Comparison of ENCODE assay signal across 14 mouse cellular contexts in the genomic region with DNA sequence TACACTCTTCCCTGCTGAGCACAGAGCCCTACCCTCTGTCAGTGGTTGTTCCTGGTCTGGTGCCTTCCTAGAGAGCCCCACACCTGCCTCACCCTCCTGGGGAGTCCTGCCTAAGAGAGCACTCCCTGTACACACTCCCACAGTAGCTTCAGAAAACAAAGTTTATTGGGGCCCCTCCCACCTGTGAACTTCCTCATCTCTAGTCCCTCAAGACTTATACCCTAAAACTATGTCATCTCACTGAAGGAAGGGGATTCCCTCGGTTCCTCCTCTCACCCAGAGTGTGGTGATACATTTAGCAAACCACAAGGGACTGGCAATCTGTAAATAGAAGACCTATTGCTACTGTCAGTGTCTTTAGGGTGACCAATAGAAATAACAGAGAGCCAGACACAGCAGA. TPM values are rescaled to one million over a fixed set of nuclear protein-coding genes. Genes with fewer than 3 reads are reported as not detected.
A peak's percentile ranks its signal among the peaks of the same experiment; 100 is the strongest.
DNase-seq lines count a peak whose midpoint lies in the region; ATAC-seq and TF ChIP-seq lines count a peak whose summit lies in the region.
"Had no signal": no experiment of that assay in that cellular context is flagged by ENCODE, and none has a peak within 500 bp of the region (broad histone marks: within the 10 kb centered on the region; RNA-seq: fewer than 3 reads in every experiment).

No protein-coding gene starts in this region.

- WGBS in liver, adult 2 months, result 79% methylated on average over 1 of the region's 1 CpGs
- WGBS in liver, embryonic 12.5 days (ENCODE audit: insufficient replicate concordance), result 15% methylated on average over 1 of the region's 1 CpGs
- WGBS in forebrain, embryonic 12.5 days, result 83% methylated on average over 1 of the region's 1 CpGs

- no peak for TF ChIP-seq CTCF in liver, adult 2 months (IDR thresholded peaks at IDR 0.05; ENCODE audit: low read depth, low read length)

- H3K9me3 ChIP-seq in liver, embryonic 12.5 days (replicated peaks), result no peaks in the 10 kb centered on the region
- no peaks in the 10 kb centered on the region for H3K9me3 ChIP-seq in forebrain, embryonic 12.5 days
- H3K9me3 ChIP-seq: forebrain, embryonic 13.5 days; midbrain, embryonic 13.5 days had no signal

- H3K79me2 ChIP-seq in liver, adult 2 months (ENCODE audit: control insufficient read depth, insufficient read depth, low read length), result no peaks in the 10 kb centered on the region

- H3K27me3 ChIP-seq in liver, adult 2 months (ENCODE audit: control insufficient read depth, insufficient read depth, low read length), result no peaks in the 10 kb centered on the region
- no peaks in the 10 kb centered on the region for H3K27me3 ChIP-seq in liver, embryonic 12.5 days (replicated peaks)
- no peaks in the 10 kb centered on the region for H3K27me3 ChIP-seq in forebrain, embryonic 12.5 days
- H3K27me3 ChIP-seq: forebrain, embryonic 13.5 days; midbrain, embryonic 13.5 days; neural tube, embryonic 13.5 days had no signal

- no peak overlapping the region for H3K4me2 ChIP-seq in liver, embryonic 12.5 days
- H3K4me2 ChIP-seq in forebrain, embryonic 12.5 days, result no peak overlapping the region
- H3K4me2 ChIP-seq: forebrain, embryonic 13.5 days; midbrain, embryonic 13.5 days; neural tube, embryonic 13.5 days had no signal

- 0 out of 2 replicates have a peak, but pooled peaks have one; percentile 19 for ATAC-seq in liver, embryonic 12.5 days
- no peak for ATAC-seq in forebrain, embryonic 12.5 days (ENCODE audit: low FRiP score)
- ATAC-seq: forebrain, embryonic 13.5 days; midbrain, embryonic 13.5 days had no signal

- no peak overlapping the region for H3K4me3 ChIP-seq in liver, adult 2 months (ENCODE audit: insufficient read depth, low read depth, low read length)
- H3K4me3 ChIP-seq in liver, embryonic 12.5 days, result no peak overlapping the region
- H3K4me3 ChIP-seq in forebrain, embryonic 12.5 days (replicated peaks), result no peak overlapping the region
- H3K4me3 ChIP-seq: forebrain, embryonic 13.5 days; midbrain, embryonic 13.5 days; neural tube, embryonic 13.5 days had no signal

- peak; percentile 9 for DNase-seq in liver, adult 2 months (ENCODE audit: extremely low read depth, low read depth, low spot score)
- DNase-seq in liver, result no peak
- DNase-seq in T-cell, adult 2 months (ENCODE audit: low spot score), result peak; percentile 60
- peak; percentile 85 to 91 for DNase-seq in spleen, postnatal 36 days (ENCODE audit: low spot score in 2 of 2)
- no peak for DNase-seq in right cerebral cortex, postnatal 10 days (ENCODE audit: low spot score in 2 of 2)
- DNase-seq in retina, postnatal 1 day, result no peak
- DNase-seq: cerebellum, adult 18-20 months; gastrocnemius, postnatal 36 days; right cerebral cortex, postnatal 4 days had no signal

- H3K9ac ChIP-seq in liver, adult 2 months (ENCODE audit: low read depth, low read length), result no peak overlapping the region
- H3K9ac ChIP-seq in liver, embryonic 12.5 days, result no peak overlapping the region
- H3K9ac ChIP-seq in forebrain, embryonic 12.5 days, result no peak overlapping the region
- H3K9ac ChIP-seq: forebrain, embryonic 13.5 days; midbrain, embryonic 13.5 days; neural tube, embryonic 13.5 days had no signal

- H3K27ac ChIP-seq in liver, adult 2 months (replicated peaks; ENCODE audit: insufficient read depth, low read depth, low read length), result no peak overlapping the region
- no peak overlapping the region for H3K27ac ChIP-seq in liver, embryonic 12.5 days
- H3K27ac ChIP-seq in forebrain, embryonic 12.5 days, result no peak overlapping the region
- H3K27ac ChIP-seq: forebrain, embryonic 13.5 days; midbrain, embryonic 13.5 days; neural tube, embryonic 13.5 days had no signal

- TF ChIP-seq POLR2A in liver, adult 2 months (IDR thresholded peaks at IDR 0.05; ENCODE audit: extremely low read depth, insufficient read depth, low read length), result no peak

- H3K4me1 ChIP-seq in liver, adult 2 months (ENCODE audit: control insufficient read depth, insufficient read depth, low read length), result 0 out of 2 replicates have a peak, but pooled peaks cover 3% of the 10 kb centered on the region
- H3K4me1 ChIP-seq in liver, embryonic 12.5 days, result peaks cover 58% of the 10 kb centered on the region
- peaks cover 8% of the 10 kb centered on the region; the same call in 1 of the 2 replicates for H3K4me1 ChIP-seq in forebrain, embryonic 12.5 days

- no peaks in the 10 kb centered on the region for H3K36me3 ChIP-seq in liver, adult 2 months (ENCODE audit: control insufficient read depth, insufficient read depth, low read length)
- no peaks in the 10 kb centered on the region for H3K36me3 ChIP-seq in liver, embryonic 12.5 days
- no peaks in the 10 kb centered on the region for H3K36me3 ChIP-seq in forebrain, embryonic 12.5 days (replicated peaks)
- H3K36me3 ChIP-seq: midbrain, embryonic 13.5 days; neural tube, embryonic 13.5 days had no signal

RNA-seq across cellular contexts. Expression of gene Ezr, which starts 33.6 kb away (rescaled TPM):
- total RNA-seq in liver, adult 2 months (2014; rRNA removed), result 3.1 and 3.2 TPM in 2 replicates
- 2.4 and 2.6 TPM in 2 replicates for polyA plus RNA-seq in liver, adult 2 months (2012; rRNA removed)
- polyA plus RNA-seq in liver, embryonic 12.5 days (2016; fragmentation: Nextera tagmentation; extraction: Ambion mirVana), result 67.9 and 72.4 TPM in 2 replicates
- 115 and 122 TPM in 2 replicates for polyA plus RNA-seq in forebrain, embryonic 12.5 days (2016; fragmentation: Nextera tagmentation; extraction: Ambion mirVana)

Comparison
In these comparisons a context has a peak if more than half of its experiments do, and no peak if none do; other contexts are left out.
1. DNase-seq: peak in liver, adult 2 months (single experiment), T-cell, adult 2 months (single experiment) and spleen, postnatal 36 days (2 of 2); none in liver (single experiment), right cerebral cortex, postnatal 10 days (0 of 2) and retina, postnatal 1 day (single experiment).
2. RNA of gene Ezr, which starts 33.6 kb away (polyA plus RNA-seq): 115 to 122 TPM in forebrain, embryonic 12.5 days and 67.9 to 72.4 TPM in liver, embryonic 12.5 days; 2.4 to 2.6 TPM in liver, adult 2 months; every median in the first group is over 10 times any median in the second.